Mouse (Mus musculus): ENCODE data around the gene Pnpla1.
"Not testable (repeated sequence)": the region's sequence is repeated elsewhere in the genome, so short reads cannot be mapped to it uniquely, and the experiment has no call there.

Pnpla1 gene

DNA sequence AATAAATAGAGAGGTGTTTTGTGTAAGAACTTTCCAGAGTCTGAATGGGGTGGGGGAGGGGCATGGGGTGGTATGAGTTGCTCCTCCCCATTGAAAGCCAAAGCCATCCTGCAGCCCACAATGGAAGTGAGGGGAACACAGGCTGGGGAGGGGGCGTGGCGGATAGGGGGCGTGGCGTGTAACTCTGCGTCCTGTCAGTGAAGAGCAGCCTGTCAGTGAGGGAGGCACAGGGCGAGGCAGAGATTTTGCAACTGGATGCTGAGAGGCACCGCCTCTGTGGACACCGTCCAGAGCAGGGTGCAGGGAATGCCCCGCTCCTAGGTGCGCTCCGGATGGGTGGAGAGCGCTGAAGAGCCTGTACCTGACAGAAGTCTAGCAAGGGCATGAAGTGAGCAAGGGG lies at the start of gene Pnpla1:
Gene Pnpla1, plus strand, starts transcription at position 207 of the 400 bp plus-strand sequence.
- no peak for DNase-seq

GRCm38 (mm10) chr17:28808714-28809113 lies 49.5 kb upstream of the Pnpla1 start:
- peak; percentile 59 for DNase-seq

DNA sequence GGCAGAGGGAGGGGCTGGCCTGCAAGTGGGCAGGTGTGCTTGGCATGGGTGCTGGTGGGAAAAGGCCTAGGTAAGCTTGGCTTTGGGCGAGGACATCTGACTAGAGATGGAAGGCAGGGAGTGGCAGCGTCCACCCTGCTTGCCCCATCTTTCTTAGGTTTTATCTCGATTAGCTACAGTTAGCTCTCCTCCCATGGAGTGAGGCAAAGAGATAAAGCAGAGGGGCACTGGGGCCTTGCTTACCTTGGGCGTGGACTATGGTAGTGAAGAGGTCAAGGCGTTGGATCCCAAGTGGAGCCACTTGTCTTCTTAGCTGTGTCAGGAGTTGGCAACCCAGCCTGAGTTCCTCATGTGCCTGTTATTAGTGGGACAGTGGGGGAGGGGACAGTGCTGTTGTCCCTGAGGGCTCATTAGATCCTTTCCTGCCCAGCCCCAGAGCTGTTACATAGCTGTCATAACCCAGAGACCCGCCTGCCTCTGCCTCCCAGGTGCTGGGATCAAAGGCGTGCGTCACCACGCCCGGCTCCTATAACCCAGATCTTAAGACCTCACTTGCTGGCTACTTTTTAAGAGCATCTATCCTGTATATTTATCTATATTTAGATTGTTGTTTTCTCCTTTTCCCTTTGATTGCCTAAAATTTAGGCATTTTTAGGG lies 48.9 kb upstream of the Pnpla1 start:
- DNase-seq: no peak

DNA sequence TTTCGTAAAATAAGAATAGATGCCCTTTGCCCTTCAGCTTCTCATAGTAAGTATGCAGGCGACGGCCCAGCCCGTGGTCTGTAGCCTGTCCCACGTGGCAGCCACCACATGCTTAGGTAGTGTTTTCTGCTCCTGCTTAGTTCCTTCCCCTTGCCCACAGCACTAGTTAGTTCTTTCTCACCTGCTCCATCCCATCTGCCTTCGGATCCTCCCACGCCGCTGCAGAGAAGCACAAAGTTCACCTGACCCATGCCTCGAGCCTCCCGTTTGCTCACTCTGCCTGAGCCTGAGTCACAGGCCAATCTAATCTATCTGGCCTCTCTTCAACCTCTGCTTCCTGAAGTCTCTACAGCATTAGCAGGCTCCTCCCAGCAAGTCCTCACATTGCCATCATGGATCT lies 45.9 kb upstream of the Pnpla1 start:
- peak; percentile 51 for DNase-seq

- DNase-seq: peak; percentile 54
Measured at GRCm38 (mm10) chr17:28814529-28815097, 43.6 kb upstream of the Pnpla1 start.

DNA sequence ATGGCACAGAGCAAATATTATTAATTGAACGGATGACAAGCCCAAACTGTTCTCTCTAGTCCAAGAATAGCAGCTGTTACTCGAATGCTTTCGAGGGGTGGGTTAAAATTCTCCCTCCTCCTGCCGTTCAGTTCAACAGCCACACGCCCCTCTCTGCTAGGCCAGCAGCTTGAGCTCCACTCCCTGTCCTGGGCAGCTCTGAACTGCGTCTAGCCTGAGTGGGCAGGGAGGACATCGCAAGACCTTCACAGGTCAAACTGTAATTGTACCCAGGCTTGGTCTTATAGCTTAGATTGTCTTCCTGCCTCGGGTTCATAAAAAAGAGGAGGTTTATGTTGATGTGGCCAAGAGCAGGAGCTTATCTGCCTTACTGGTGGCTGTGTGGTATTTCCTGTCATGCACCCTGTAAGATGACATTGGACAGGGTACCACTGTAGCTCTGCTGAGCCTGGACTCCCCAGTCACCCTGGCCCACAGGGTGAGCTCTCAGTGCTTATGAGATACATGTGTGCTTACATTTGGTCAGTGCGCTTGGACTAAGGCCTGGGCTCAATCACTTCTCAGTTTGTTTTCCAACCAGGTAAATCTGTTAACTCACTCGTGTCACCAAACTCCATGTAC lies 42.7 kb upstream of the Pnpla1 start:
- no peak for DNase-seq

DNA sequence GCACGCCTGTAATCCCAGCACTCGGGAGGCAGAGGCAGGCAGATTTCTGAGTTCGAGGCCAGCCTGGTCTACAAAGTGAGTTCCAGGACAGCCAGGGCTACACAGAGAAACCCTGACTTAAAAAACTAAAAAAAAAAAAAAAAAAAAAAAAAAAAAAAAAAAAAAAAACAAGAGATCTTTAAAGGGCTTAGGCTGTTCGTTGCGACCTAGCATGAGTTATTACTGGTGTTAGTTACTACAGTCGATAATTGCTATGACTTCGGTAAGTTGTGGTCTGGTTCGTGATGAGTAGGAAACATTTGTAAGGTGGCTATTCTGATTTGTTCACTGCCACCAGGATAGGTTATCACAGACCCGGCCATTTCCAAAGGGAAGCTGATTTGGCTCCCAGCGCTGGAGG lies 41.9 kb upstream of the Pnpla1 start:
- not testable (repeated sequence) for DNase-seq

DNA sequence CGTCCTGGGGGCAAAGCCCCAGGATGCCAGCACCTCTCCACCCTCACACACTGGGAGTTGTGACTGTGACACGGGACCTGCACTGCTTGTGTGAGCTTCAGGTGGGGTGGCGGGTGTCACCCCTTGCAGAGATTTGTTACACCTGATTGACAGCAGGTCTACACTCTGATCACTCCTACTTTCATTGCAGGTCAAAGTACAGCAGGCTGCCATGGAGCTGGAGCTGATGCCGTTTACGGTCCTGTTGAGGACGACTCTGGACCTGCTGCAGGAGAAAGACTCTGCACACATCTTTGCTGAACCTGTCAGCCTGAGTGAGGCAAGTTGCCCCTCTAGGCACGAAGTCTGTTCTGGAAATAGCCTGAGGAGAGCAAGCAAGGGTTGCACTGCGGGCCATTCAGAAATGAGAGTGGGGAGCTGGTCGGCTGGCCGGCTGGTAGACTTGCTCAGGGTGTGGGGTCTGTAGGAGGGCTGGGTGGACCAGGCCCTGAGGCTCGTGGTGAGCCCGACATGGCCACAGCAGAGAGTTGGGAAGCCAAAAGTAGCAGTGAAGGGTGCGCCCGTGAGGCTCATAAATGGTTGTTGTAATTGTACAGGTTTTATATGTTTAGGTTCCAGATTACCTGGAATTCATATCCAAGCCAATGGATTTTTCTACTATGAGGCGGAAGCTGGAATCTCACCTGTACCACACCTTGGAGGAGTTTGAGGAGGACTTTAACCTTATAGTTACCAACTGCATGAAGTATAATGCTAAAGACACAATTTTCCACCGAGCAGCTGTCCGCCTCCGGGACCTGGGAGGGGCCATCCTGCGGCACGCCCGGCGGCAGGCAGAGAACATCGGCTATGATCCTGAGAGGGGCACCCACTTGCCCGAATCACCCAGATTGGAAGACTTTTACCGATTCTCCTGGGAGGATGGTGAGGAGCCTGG lies 41.1 kb upstream of the Pnpla1 start:
- peak; percentile 27 for DNase-seq

DNA sequence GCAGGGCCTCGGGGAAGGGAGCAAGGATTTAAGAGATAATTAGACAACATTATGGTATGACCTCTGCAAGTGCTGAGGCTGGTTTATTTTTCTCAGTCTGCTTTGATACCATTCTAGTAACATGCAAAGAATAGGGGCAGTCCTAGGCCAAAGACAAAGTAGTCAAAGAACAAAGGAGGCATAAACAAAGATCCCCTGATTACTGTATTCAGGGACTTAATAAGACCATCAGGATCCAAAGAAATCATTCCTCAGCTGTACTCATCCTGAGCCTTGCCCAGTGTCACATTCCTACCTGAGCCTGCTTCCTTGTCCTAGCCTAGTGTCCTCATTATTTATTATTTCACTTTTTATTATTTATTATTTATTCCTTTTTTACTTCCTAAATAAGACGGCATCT lies 38.0 kb upstream of the Pnpla1 start:
- DNase-seq: no peak

DNA sequence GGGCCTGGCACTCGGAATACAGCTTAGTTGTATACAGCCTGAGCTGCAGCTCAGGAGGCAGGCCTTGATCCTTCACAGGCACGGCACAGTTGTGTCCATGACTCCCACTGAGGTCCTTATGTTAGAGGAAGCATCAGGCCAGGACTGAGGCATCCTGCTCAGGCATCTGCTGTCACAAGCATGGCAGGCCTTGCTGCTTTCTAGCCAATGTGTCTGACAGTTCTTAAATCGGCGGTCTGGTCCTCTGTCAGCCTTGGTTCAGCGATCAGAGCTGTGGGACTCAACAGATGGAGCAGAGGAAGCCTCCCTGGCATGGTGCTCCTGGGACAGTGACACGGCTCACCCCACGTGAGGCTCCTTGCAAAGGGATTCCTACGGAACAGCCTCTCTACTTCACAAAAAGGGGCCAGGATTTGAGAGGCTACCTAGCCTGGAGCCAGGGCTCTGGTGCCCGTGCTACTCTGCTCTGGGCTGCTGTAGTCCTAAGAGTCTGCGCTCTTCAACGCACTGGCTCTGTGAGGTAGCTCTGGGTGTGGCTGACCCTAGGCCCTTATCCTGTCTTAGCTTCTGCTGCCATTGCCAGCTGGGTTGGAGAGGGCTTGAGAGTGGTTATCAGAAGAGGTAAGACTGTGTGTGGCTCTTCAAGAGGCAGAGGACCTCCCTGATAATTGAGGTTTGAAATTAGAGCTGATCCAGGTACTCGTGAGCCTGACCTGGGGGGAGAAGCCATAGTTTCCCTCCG lies 35.0 kb upstream of the Pnpla1 start:
- no peak for DNase-seq

- no peak for DNase-seq
Measured at GRCm38 (mm10) chr17:28823749-28824148, 34.5 kb upstream of the Pnpla1 start.

DNA sequence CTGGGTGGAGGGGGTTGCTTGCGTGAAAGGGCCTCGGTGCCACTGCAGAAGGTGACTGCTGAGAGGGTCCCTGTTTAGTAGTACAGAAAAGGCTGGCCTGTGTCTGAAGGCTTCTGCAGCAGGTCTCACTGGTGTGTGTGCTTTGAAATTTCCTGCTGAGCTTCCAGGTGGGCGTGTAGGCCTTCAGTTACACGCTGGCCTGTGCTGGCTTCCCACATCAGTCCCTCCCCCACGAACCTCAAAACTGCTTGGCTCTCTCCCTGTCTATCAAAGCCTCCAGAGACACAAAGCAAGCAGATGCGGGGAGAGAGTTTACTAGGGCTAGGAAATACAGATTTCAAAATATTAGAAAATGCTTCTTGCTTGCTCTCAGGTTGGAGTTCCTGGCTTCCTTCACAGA lies 33.3 kb upstream of the Pnpla1 start:
- no peak for DNase-seq

GRCm38 (mm10) chr17:28825359-28826041 lies 32.7 kb upstream of the Pnpla1 start:
- no peak for DNase-seq

DNA sequence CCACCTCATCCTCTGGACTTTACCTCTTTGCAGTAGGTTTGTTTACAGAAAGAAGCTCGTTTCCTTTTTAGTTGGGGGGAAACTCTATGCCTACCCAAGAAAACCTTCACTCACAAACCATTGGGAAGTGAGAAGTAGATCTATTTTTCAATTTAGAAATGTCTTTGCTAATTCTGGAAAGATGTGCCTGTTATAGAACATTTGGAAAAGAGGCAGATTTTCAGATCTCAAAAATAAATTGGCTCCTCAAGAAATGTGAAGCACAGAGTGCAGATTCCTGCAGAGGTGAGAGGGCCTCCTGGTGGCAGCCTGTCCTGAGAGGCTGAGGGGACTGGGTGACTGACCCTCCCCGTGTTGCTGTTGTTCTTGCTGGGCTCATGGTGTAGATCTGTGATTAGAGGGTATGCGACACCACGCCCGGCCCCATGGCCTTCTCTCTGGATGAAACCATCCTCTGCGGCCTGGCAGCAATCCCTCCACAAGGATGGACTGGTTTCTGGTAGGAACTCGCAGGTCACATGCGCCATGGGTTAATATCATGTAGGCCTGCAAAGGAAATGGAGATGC lies 30.5 kb upstream of the Pnpla1 start:
- no peak for DNase-seq

GRCm38 (mm10) chr17:28829120-28829519 lies 29.1 kb upstream of the Pnpla1 start:
- no peak for DNase-seq

GRCm38 (mm10) chr17:28831065-28831464 lies 27.1 kb upstream of the Pnpla1 start:
- no peak for DNase-seq

GRCm38 (mm10) chr17:28832040-28832439 lies 26.2 kb upstream of the Pnpla1 start:
- no peak for DNase-seq

- no peak for DNase-seq
Measured at GRCm38 (mm10) chr17:28832875-28833274, 25.3 kb upstream of the Pnpla1 start.

- DNase-seq: peak; percentile 42
Measured at GRCm38 (mm10) chr17:28834676-28835075, 23.5 kb upstream of the Pnpla1 start.

GRCm38 (mm10) chr17:28837840-28838239 lies 20.4 kb upstream of the Pnpla1 start:
- DNase-seq: no peak

- not testable (repeated sequence) for DNase-seq
Measured at GRCm38 (mm10) chr17:28841947-28842346, 16.3 kb upstream of the Pnpla1 start.

DNA sequence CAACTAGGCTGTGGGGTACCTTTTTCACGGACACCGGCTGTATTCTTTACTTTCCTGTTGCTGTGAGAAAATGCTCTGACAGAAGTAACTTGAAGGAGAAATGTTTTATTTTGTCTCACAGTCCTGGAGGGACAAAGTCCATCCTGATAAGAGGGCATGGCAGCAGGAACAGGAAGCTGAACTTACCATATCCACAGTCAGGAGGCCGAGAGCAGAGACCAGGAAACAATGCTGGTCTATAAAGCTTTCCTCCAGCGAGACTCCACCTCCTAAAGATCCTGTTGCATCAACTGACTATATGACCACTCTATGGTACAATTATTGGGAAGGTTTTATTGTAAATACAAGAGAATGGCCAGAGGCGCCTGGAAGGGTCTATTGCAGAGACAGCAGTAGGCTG lies 14.5 kb upstream of the Pnpla1 start:
- no peak for DNase-seq
